In the genomic region with DNA sequence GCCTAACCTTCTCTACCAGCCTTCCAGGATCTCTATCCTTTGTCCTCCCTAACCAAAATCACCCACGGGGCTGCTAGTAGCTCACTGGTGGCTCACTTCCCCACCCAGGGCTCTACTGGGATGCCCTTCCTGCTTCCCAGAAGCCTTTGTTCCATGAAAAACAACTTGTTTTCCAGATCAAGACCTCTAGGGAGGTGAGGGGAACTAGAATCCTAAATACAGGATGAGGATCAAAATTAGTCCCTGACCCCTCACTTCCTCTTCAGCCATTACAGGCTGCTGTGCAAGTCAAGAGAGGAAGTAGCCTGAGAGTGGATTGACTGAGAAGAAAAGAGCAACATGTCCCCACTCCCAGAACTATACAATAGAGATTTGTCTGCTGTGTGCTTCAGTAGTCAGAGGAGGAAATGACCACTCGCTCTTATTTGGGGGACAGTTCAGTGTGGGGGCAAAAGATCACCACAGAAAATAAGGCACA, we compare ENCODE assay signal across 11 mouse cellular contexts.
DNase-seq lines count a peak whose midpoint lies in the region; ATAC-seq and TF ChIP-seq lines count a peak whose summit lies in the region.
"Had no signal": no experiment of that assay in that cellular context is flagged by ENCODE, and none has a peak within 500 bp of the region (broad histone marks: within the 10 kb centered on the region; RNA-seq: fewer than 3 reads in every experiment).

No protein-coding gene starts in this region.

- DNase-seq in kidney, adult 9 months, result peak; percentile 21
- DNase-seq in kidney, postnatal 4 days, result no peak
- peak; percentile 6 for DNase-seq in c-Kit-positive CD71-negative TER-119-negative erythroid progenitor cells, embryonic 14.5 days (ENCODE audit: low read depth)
- peak; percentile 64 for DNase-seq in lung, postnatal 0 days (ENCODE audit: low spot score)
- no peak for DNase-seq in cerebellum, adult 11-12 months
- no peak for DNase-seq in cerebellum, postnatal 14 days
- DNase-seq: cerebellum, adult 9-11 months; right cerebral cortex, adult 18-20 months; thymus, postnatal 14 days had no signal

- peaks cover 4 to 8% of the 10 kb centered on the region in 2 experiments; a peak in 2 of 4 replicates for H3K4me1 ChIP-seq in heart, embryonic 14.5 days (ENCODE audit: control insufficient read depth in 2 of 2, insufficient read depth in 2 of 2, low read length in 2 of 2)
- no peaks in the 10 kb centered on the region for H3K4me1 ChIP-seq in lung, postnatal 0 days (ENCODE audit: insufficient read depth, low read depth, low read length)

- H3K9me3 ChIP-seq in heart, embryonic 14.5 days (ENCODE audit: control insufficient read depth, low read length), result no peaks in the 10 kb centered on the region
- H3K9me3 ChIP-seq in lung, postnatal 0 days (ENCODE audit: low read length), result no peaks in the 10 kb centered on the region

- H3K27me3 ChIP-seq in heart, embryonic 14.5 days (ENCODE audit: control insufficient read depth, insufficient read depth, low read length), result no peaks in the 10 kb centered on the region
- no peaks in the 10 kb centered on the region for H3K27me3 ChIP-seq in lung, postnatal 0 days (replicated peaks; ENCODE audit: insufficient read depth, low read length)

- peak; percentile 95 for TF ChIP-seq EP300 in lung, postnatal 0 days (IDR thresholded peaks at IDR 0.05)

- ATAC-seq in heart, embryonic 14.5 days (ENCODE audit: insufficient number of reproducible peaks, insufficient read depth, low FRiP score, low read depth), result no peak
- peak; percentile 69 for ATAC-seq in lung, postnatal 0 days
- ATAC-seq in cerebellum, adult (ENCODE audit: insufficient number of reproducible peaks, low FRiP score, low TSS enrichment), result no peak

- H3K36me3 ChIP-seq in heart, embryonic 14.5 days (ENCODE audit: control insufficient read depth, insufficient read depth, low read length), result no peaks in the 10 kb centered on the region
- no peaks in the 10 kb centered on the region for H3K36me3 ChIP-seq in lung, postnatal 0 days (ENCODE audit: insufficient read depth, low read length)

- H3K4me3 ChIP-seq in heart, embryonic 14.5 days (ENCODE audit: control insufficient read depth in 1 of 2, insufficient read depth in 1 of 2, low read depth in 1 of 2, low read length in 2 of 2), result no peak overlapping the region
- no peak overlapping the region for H3K4me3 ChIP-seq in lung, postnatal 0 days (ENCODE audit: low read depth, low read length)

- TF ChIP-seq CTCF in lung, postnatal 0 days (IDR thresholded peaks at IDR 0.05), result no peak

- H3K4me2 ChIP-seq in heart, embryonic 14.5 days (ENCODE audit: low read length), result no peak overlapping the region
- H3K4me2 ChIP-seq in lung, postnatal 0 days (replicated peaks; ENCODE audit: low read depth, low read length), result no peak overlapping the region

- H3K9ac ChIP-seq in heart, embryonic 14.5 days (ENCODE audit: low read length), result no peak overlapping the region
- H3K9ac ChIP-seq in lung, postnatal 0 days (replicated peaks; ENCODE audit: low read depth), result no peak overlapping the region

- H3K27ac ChIP-seq in heart, embryonic 14.5 days (replicated peaks in 1 of 2; ENCODE audit: control insufficient read depth in 1 of 2, insufficient read depth in 1 of 2, low read depth in 2 of 2, low read length in 2 of 2), result peak overlapping the region; percentile 11 to 68; a peak in 3 of 4 replicates
- H3K27ac ChIP-seq in lung, postnatal 0 days (ENCODE audit: low read length), result peak overlapping the region; percentile 83

- 54% methylated on average over 2 of the region's 2 CpGs for WGBS in heart, embryonic 14.5 days
- WGBS in lung, postnatal 0 days, result 42% methylated on average over 2 of the region's 2 CpGs

Comparison
In these comparisons a context has a peak if more than half of its experiments do, and no peak if none do; other contexts are left out.
1. DNase-seq: peak in kidney, adult 9 months (single experiment), c-Kit-positive CD71-negative TER-119-negative erythroid progenitor cells, embryonic 14.5 days (single experiment) and lung, postnatal 0 days (single experiment); none in kidney, postnatal 4 days (0 of 2), cerebellum, adult 11-12 months (single experiment) and cerebellum, postnatal 14 days (0 of 2).